Mouse (Mus musculus): Measurements from ENCODE around the gene Bax. TPM values are rescaled to one million over a fixed set of nuclear protein-coding genes. Genes with fewer than 3 reads are reported as not detected.
"Not testable (repeated sequence)": the region's sequence is repeated elsewhere in the genome, so short reads cannot be mapped to it uniquely, and the experiment has no call there.

Bax gene
- 100 to 1,000 TPM; 116 to 119 TPM for total RNA-seq (2021)

- intact Hi-C loops (cut with DNase I): no loop called here
- peak; percentile 98 for DNase-seq
These were observed at the start of gene Bax for GRCm38 (mm10) chr7:45466283-45467089. Gene Bax, minus strand, starts transcription at chr7:45466898.

- intact Hi-C loops (cut with DNase I): no loop called here
- no peak for DNase-seq
These were observed 48.7 kb upstream of the Bax start for GRCm38 (mm10) chr7:45515436-45515835.

- intact Hi-C loops (cut with DNase I): no loop called here
- DNase-seq: no peak
These were observed 47.7 kb upstream of the Bax start for GRCm38 (mm10) chr7:45514411-45514810.

- intact Hi-C loops (cut with DNase I): no loop called here
- DNase-seq: peak; percentile 92
These were observed 43.5 kb upstream of the Bax start, which contains the start of gene Nucb1 for GRCm38 (mm10) chr7:45509912-45510787. Gene Nucb1, minus strand, starts transcription at chr7:45510406.

- no peak for DNase-seq
- intact Hi-C loops (cut with DNase I): no loop called here
These were observed 42.6 kb upstream of the Bax start for GRCm38 (mm10) chr7:45509181-45509882.

- no peak for DNase-seq
- intact Hi-C loops (cut with DNase I): no loop called here
These were observed 41.9 kb upstream of the Bax start for GRCm38 (mm10) chr7:45508561-45508960.

GRCm38 (mm10) chr7:45507583-45507982 lies 40.9 kb upstream of the Bax start:
- no peak for DNase-seq
- intact Hi-C loops (cut with DNase I): no loop called here

GRCm38 (mm10) chr7:45498427-45498826 lies 31.7 kb upstream of the Bax start:
- intact Hi-C loops (cut with DNase I): no loop called here
- no peak for DNase-seq

- DNase-seq: no peak
- intact Hi-C loops (cut with DNase I): no loop called here
These were observed 27.9 kb upstream of the Bax start for GRCm38 (mm10) chr7:45494548-45494947.

- intact Hi-C loops (cut with DNase I): no loop called here
- peak; percentile 16 for DNase-seq
These were observed 26.3 kb upstream of the Bax start for GRCm38 (mm10) chr7:45492951-45493350.

GRCm38 (mm10) chr7:45492225-45492844 lies 25.6 kb upstream of the Bax start:
- intact Hi-C loops (cut with DNase I): no loop called here
- no peak for DNase-seq

GRCm38 (mm10) chr7:45491264-45491663 lies 24.6 kb upstream of the Bax start:
- intact Hi-C loops (cut with DNase I): no loop called here
- no peak for DNase-seq

- intact Hi-C loops (cut with DNase I): no loop called here
- no peak for DNase-seq
These were observed 24.1 kb upstream of the Bax start for GRCm38 (mm10) chr7:45490822-45491221.

- intact Hi-C loops (cut with DNase I): no loop called here
- no peak for DNase-seq
These were observed 22.9 kb upstream of the Bax start for GRCm38 (mm10) chr7:45489578-45489977.

GRCm38 (mm10) chr7:45488293-45489204 lies 21.9 kb upstream of the Bax start, which contains the start of gene Dhdh:
Gene Dhdh, minus strand, starts transcription at chr7:45488805.
- peak; percentile 54 for DNase-seq
- intact Hi-C loops (cut with DNase I): no loop called here

- intact Hi-C loops (cut with DNase I): no loop called here
- no peak for DNase-seq
These were observed 21.2 kb upstream of the Bax start for GRCm38 (mm10) chr7:45487861-45488292.

GRCm38 (mm10) chr7:45486761-45487415 lies 20.2 kb upstream of the Bax start, which contains the start of gene Gm45808:
Gene Gm45808, minus strand, starts transcription at chr7:45486811.
- no peak for DNase-seq
- intact Hi-C loops (cut with DNase I): no loop called here

GRCm38 (mm10) chr7:45486158-45486557 lies 19.5 kb upstream of the Bax start:
- intact Hi-C loops (cut with DNase I): no loop called here
- no peak for DNase-seq

- intact Hi-C loops (cut with DNase I); DNase-seq: not testable (repeated sequence)
These were observed 18.3 kb upstream of the Bax start for GRCm38 (mm10) chr7:45484985-45485384.
